ENCODE assay signal across 15 mouse cellular contexts in genomic region chr17:69695341-69695740, GRCm38 (mm10).
A peak's percentile ranks its signal among the peaks of the same experiment; 100 is the strongest.
DNase-seq lines count a peak whose midpoint lies in the region; ATAC-seq lines count a peak whose summit lies in the region.
"Had no signal": no experiment of that assay in that cellular context is flagged by ENCODE, and none has a peak within 500 bp of the region (broad histone marks: within the 10 kb centered on the region; RNA-seq: fewer than 3 reads in every experiment).

No protein-coding gene starts in this region.

- H3K9me3 ChIP-seq in forebrain, embryonic 13.5 days (replicated peaks): no peaks in the 10 kb centered on the region
- no peaks in the 10 kb centered on the region for H3K9me3 ChIP-seq in forebrain, embryonic 11.5 days (ENCODE audit: control insufficient read depth, low read length)
- H3K9me3 ChIP-seq: neural tube, embryonic 12.5 days; stomach, embryonic 15.5 days had no signal

- no peak overlapping the region for H3K4me3 ChIP-seq in forebrain, embryonic 13.5 days
- no peak overlapping the region for H3K4me3 ChIP-seq in forebrain, embryonic 11.5 days (ENCODE audit: low read depth, low read length)
- H3K4me3 ChIP-seq: neural tube, embryonic 12.5 days; stomach, embryonic 15.5 days had no signal

- no peaks in the 10 kb centered on the region for H3K4me1 ChIP-seq in forebrain, embryonic 13.5 days
- no peaks in the 10 kb centered on the region for H3K4me1 ChIP-seq in forebrain, embryonic 11.5 days (replicated peaks; ENCODE audit: control insufficient read depth, insufficient read depth, low read length)
- H3K4me1 ChIP-seq: neural tube, embryonic 12.5 days; stomach, embryonic 15.5 days had no signal

- H3K27ac ChIP-seq in forebrain, embryonic 13.5 days: no peak overlapping the region
- H3K27ac ChIP-seq in forebrain, embryonic 11.5 days (ENCODE audit: low read depth, low read length): no peak overlapping the region
- H3K27ac ChIP-seq: neural tube, embryonic 12.5 days; stomach, embryonic 15.5 days had no signal

- ATAC-seq in forebrain, embryonic 13.5 days: peak; percentile 81
- ATAC-seq in forebrain, embryonic 11.5 days (replicated peaks; ENCODE audit: low FRiP score): no peak

- no peak overlapping the region for H3K9ac ChIP-seq in forebrain, embryonic 13.5 days
- no peak overlapping the region for H3K9ac ChIP-seq in forebrain, embryonic 11.5 days (ENCODE audit: low read length)
- H3K9ac ChIP-seq: neural tube, embryonic 12.5 days; stomach, embryonic 15.5 days had no signal

- H3K4me2 ChIP-seq in forebrain, embryonic 13.5 days: no peak overlapping the region
- no peak overlapping the region for H3K4me2 ChIP-seq in forebrain, embryonic 11.5 days (ENCODE audit: low read depth, low read length, severe bottlenecking)
- H3K4me2 ChIP-seq: neural tube, embryonic 12.5 days; stomach, embryonic 15.5 days had no signal

- no peaks in the 10 kb centered on the region for H3K27me3 ChIP-seq in forebrain, embryonic 13.5 days
- no peaks in the 10 kb centered on the region for H3K27me3 ChIP-seq in forebrain, embryonic 11.5 days (ENCODE audit: control insufficient read depth, insufficient read depth, low read length)
- H3K27me3 ChIP-seq: neural tube, embryonic 12.5 days; stomach, embryonic 15.5 days had no signal

- no peak for DNase-seq in forebrain, embryonic 11.5 days (ENCODE audit: low spot score)
- peak; percentile 58 for DNase-seq in brain, embryonic 18.5 days (ENCODE audit: low read depth, low spot score)
- peak; percentile 21 to 32 for DNase-seq in cerebellum, postnatal 36 days
- DNase-seq in left cerebral cortex, adult 18-20 months (ENCODE audit: low spot score in 2 of 2): peak; percentile 21 to 28
- no peak for DNase-seq in ovary, adult 18-20 months (ENCODE audit: low spot score)
- DNase-seq in spleen, postnatal 14 days (ENCODE audit: low spot score in 2 of 2): no peak
- DNase-seq in thymus, adult 18-20 months: no peak
- DNase-seq: adrenal gland, postnatal 14 days; gastrocnemius, postnatal 14 days; heart, postnatal 14 days; kidney, postnatal 4 days; lung, adult 2 months had no signal

- 76% methylated on average over 3 of the region's 3 CpGs for WGBS in forebrain, embryonic 13.5 days
- whole genome bisulfite sequencing in forebrain, embryonic 11.5 days: 88% methylated on average over 3 of the region's 3 CpGs

- no peaks in the 10 kb centered on the region for H3K36me3 ChIP-seq in forebrain, embryonic 13.5 days (ENCODE audit: poor library complexity, severe bottlenecking)
- no peaks in the 10 kb centered on the region for H3K36me3 ChIP-seq in forebrain, embryonic 11.5 days (ENCODE audit: control insufficient read depth, insufficient read depth, low read length)
- H3K36me3 ChIP-seq: neural tube, embryonic 12.5 days; stomach, embryonic 15.5 days had no signal

Comparison
In these comparisons a context has a peak if more than half of its experiments do, and no peak if none do; other contexts are left out.
1. DNase-seq: peak in brain, embryonic 18.5 days (single experiment), cerebellum, postnatal 36 days (2 of 2) and left cerebral cortex, adult 18-20 months (2 of 2); none in forebrain, embryonic 11.5 days (single experiment), ovary, adult 18-20 months (single experiment), spleen, postnatal 14 days (0 of 2) and thymus, adult 18-20 months (0 of 2).